In the genomic region with DNA sequence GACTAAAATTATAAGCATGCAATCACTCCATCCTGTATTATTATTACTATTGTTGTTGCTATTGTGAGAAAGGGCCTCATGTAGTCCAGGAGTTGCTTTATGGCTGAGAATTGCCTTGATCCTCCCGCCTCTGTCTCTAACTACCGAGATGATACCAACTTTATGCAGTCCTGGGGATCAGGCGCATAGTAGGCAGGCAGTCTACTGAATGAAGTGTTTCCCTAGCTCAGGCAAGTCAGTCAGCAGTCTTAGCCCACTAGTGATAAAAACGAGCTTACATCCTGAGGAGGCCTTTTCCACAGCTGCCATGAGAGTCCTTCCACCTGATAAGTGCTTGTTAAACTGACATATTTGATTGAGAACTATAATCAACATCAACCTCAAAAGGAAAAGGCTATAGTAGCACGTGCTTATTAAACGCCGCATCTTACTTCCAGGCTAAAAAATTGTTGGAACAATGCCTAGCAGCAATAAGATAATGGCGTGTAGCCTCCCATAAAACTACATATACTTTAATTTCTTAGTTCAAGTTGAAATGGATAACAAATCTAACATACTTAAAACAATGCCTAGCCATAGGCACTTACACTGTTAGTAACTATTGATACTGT, we compare ENCODE assay signal across 25 mouse cellular contexts.
"Had no signal": no experiment of that assay in that cellular context is flagged by ENCODE, and none has a peak within 500 bp of the region (broad histone marks: within the 10 kb centered on the region; RNA-seq: fewer than 3 reads in every experiment).

No protein-coding gene starts in this region.

- H3K36me3 ChIP-seq: embryonic facial prominence, embryonic 12.5 days; embryonic facial prominence, embryonic 15.5 days; forebrain, embryonic 12.5 days; forebrain, embryonic 15.5 days had no signal

- H3K4me1 ChIP-seq: embryonic facial prominence, embryonic 10.5 days; embryonic facial prominence, embryonic 12.5 days; embryonic facial prominence, embryonic 13.5 days; forebrain, embryonic 10.5 days; forebrain, embryonic 12.5 days had no signal

- H3K9me3 ChIP-seq: embryonic facial prominence, embryonic 10.5 days; embryonic facial prominence, embryonic 12.5 days; embryonic facial prominence, embryonic 13.5 days; embryonic facial prominence, embryonic 15.5 days; forebrain, embryonic 10.5 days; forebrain, embryonic 12.5 days; forebrain, embryonic 13.5 days; forebrain, embryonic 15.5 days had no signal

- H3K27me3 ChIP-seq: embryonic facial prominence, embryonic 12.5 days; embryonic facial prominence, embryonic 13.5 days; embryonic facial prominence, embryonic 15.5 days; forebrain, embryonic 12.5 days; forebrain, embryonic 13.5 days; forebrain, embryonic 15.5 days had no signal

- DNase-seq: cerebellum, adult 9-10 months; cerebellum, adult 9-11 months; cerebellum, postnatal 10 days; cerebellum, postnatal 14 days; cerebellum, postnatal 25 days; cerebellum, postnatal 36 days; embryo, embryonic 11 days; forebrain, postnatal 0 days; gastrocnemius, adult 2 months; gastrocnemius, postnatal 10 days; gastrocnemius, postnatal 14 days; gastrocnemius, postnatal 25 days; gastrocnemius, postnatal 36 days; heart, adult 11 months; heart, adult 18-20 months; heart, adult 2 months had no signal

- H3K4me3 ChIP-seq: embryonic facial prominence, embryonic 10.5 days; embryonic facial prominence, embryonic 12.5 days; embryonic facial prominence, embryonic 13.5 days; embryonic facial prominence, embryonic 15.5 days; erythroblast, embryonic 14.5 days; forebrain, embryonic 10.5 days; forebrain, embryonic 12.5 days; forebrain, embryonic 13.5 days; forebrain, embryonic 15.5 days; gastrocnemius, adult 2 months; heart, adult 2 months had no signal

- H3K27ac ChIP-seq: embryonic facial prominence, embryonic 10.5 days; embryonic facial prominence, embryonic 12.5 days; embryonic facial prominence, embryonic 13.5 days; forebrain, embryonic 10.5 days; forebrain, embryonic 12.5 days; forebrain, embryonic 13.5 days; forebrain, embryonic 15.5 days; gastrocnemius, adult 2 months; heart, adult 2 months had no signal

- H3K9ac ChIP-seq: embryonic facial prominence, embryonic 12.5 days; embryonic facial prominence, embryonic 13.5 days; embryonic facial prominence, embryonic 15.5 days; forebrain, embryonic 12.5 days; forebrain, embryonic 13.5 days; forebrain, embryonic 15.5 days; forebrain, postnatal 0 days had no signal
